Mouse (Mus musculus) midbrain, embryonic 13.5 days (tissue): ENCODE measurements at regions not wholly inside any gene's neighbourhood (a gene's known extent, or its start where the extent isn't known, plus 50 kb on each side); places are given as distances from the start of the nearest gene placed in this dataset.

Experiments used
- ATAC-seq: fragments of 200-750 bp; cut with Nextera tagmentation; 2 replicates; pipeline ENCODE4 v1.8.0; 2017; ENCODE audit warnings: mild to moderate bottlenecking, moderate TSS enrichment, moderate library complexity
- H3K27ac ChIP-seq: fragments of 300-500 bp; sonication (generic); 2 replicates; pipeline ENCODE4 v1.5.1; 2015; ENCODE audit warnings: inconsistent platforms, mild to moderate bottlenecking, moderate library complexity
- H3K27me3 ChIP-seq: fragments of 300-500 bp; sonication (generic); 2 replicates; pipeline ENCODE4 v1.6.1; 2015; ENCODE audit warnings: mild to moderate bottlenecking, inconsistent platforms
- H3K36me3 ChIP-seq: fragments of 300-500 bp; sonication (generic); 2 replicates; pipeline ENCODE4 v1.6.1; 2015; ENCODE audit warnings: mild to moderate bottlenecking, inconsistent platforms
- H3K4me1 ChIP-seq: fragments of 300-500 bp; sonication (generic); replicated peaks from 2 replicates; pipeline ENCODE4 v1.6.1; 2015; ENCODE audit warnings: inconsistent platforms
- H3K4me2 ChIP-seq: fragments of 300-500 bp; sonication (generic); replicated peaks from 2 replicates; pipeline ENCODE4 v1.6.1; 2015; ENCODE audit warnings: moderate library complexity, mild to moderate bottlenecking, inconsistent platforms
- H3K4me3 ChIP-seq: fragments of 300-500 bp; sonication (generic); replicated peaks from 2 replicates; pipeline ENCODE4 v1.5.1; 2015; ENCODE audit warnings: mild to moderate bottlenecking, inconsistent platforms
- H3K9ac ChIP-seq: fragments of 300-500 bp; sonication (generic); replicated peaks from 2 replicates; pipeline ENCODE4 v1.6.1; 2015; ENCODE audit warnings: mild to moderate bottlenecking, inconsistent platforms
- H3K9me3 ChIP-seq: fragments of 300-500 bp; sonication (generic); 2 replicates; pipeline ENCODE4 v1.6.1; 2016; ENCODE audit warnings: mild to moderate bottlenecking, inconsistent platforms
- WGBS: fragments of 180-500 bp; shearing (Covaris S2); methylation state at CpG from one replicate; pipeline ENCODE4 v1.1.7; 2015; 5-methylcytosine and 5-hydroxymethylcytosine counted together

GRCm38 (mm10) chr6:143412721-143413120 is 245.7 kb downstream of the Etnk1 start:
- no peaks in the 10 kb centered on the region for H3K36me3 ChIP-seq
- no peak for ATAC-seq
- H3K27ac ChIP-seq: no peak overlapping the region
- no peaks in the 10 kb centered on the region for H3K27me3 ChIP-seq
- H3K4me1 ChIP-seq: 0 out of 2 replicates have a peak, but pooled peaks cover under 1% of the 10 kb centered on the region
- 86% methylated on average over 6 of the region's 6 CpGs for WGBS
- no peaks in the 10 kb centered on the region for H3K9me3 ChIP-seq
- no peak overlapping the region for H3K4me3 ChIP-seq
- H3K4me2 ChIP-seq: no peak overlapping the region
- H3K9ac ChIP-seq: no peak overlapping the region

GRCm38 (mm10) chr6:143414590-143415382 is 247.8 kb downstream of the Etnk1 start:
- no peak for ATAC-seq
- Histone ChIP-seq H3K4me1 (no peaks in the 10 kb centered on the region), H3K27ac (no peak overlapping the region), H3K9ac (no peak overlapping the region), H3K9me3 (no peaks in the 10 kb centered on the region), H3K36me3 (no peaks in the 10 kb centered on the region), H3K4me3 (no peak overlapping the region), H3K4me2 (no peak overlapping the region), H3K27me3 (no peaks in the 10 kb centered on the region)
- 83% methylated on average over 27 of the region's 27 CpGs for WGBS

GRCm38 (mm10) chr6:143415383-143415778 is 248.4 kb downstream of the Etnk1 start:
- no peak overlapping the region for H3K4me3 ChIP-seq
- H3K9me3 ChIP-seq: no peaks in the 10 kb centered on the region
- ATAC-seq: no peak
- H3K4me2 ChIP-seq: no peak overlapping the region
- no peaks in the 10 kb centered on the region for H3K4me1 ChIP-seq
- no peaks in the 10 kb centered on the region for H3K36me3 ChIP-seq
- 94% methylated on average over 12 of the region's 12 CpGs for WGBS
- no peaks in the 10 kb centered on the region for H3K27me3 ChIP-seq
- H3K9ac ChIP-seq: no peak overlapping the region
- no peak overlapping the region for H3K27ac ChIP-seq

GRCm38 (mm10) chr6:143419872-143420271 is 252.9 kb downstream of the Etnk1 start:
- no peak for ATAC-seq
- H3K36me3 ChIP-seq: no peaks in the 10 kb centered on the region
- no peak overlapping the region for H3K4me3 ChIP-seq
- no peaks in the 10 kb centered on the region for H3K27me3 ChIP-seq
- no peaks in the 10 kb centered on the region for H3K9me3 ChIP-seq
- 93% methylated on average over 7 of the region's 7 CpGs for WGBS
- H3K4me2 ChIP-seq: no peak overlapping the region
- no peaks in the 10 kb centered on the region for H3K4me1 ChIP-seq
- no peak overlapping the region for H3K27ac ChIP-seq
- no peak overlapping the region for H3K9ac ChIP-seq

GRCm38 (mm10) chr6:143423026-143423425 is 256.0 kb downstream of the Etnk1 start:
- Histone ChIP-seq H3K4me1 (no peaks in the 10 kb centered on the region), H3K27ac (no peak overlapping the region), H3K9me3 (no peaks in the 10 kb centered on the region), H3K36me3 (no peaks in the 10 kb centered on the region), H3K4me2 (no peak overlapping the region), H3K27me3 (no peaks in the 10 kb centered on the region), H3K4me3 (no peak overlapping the region), H3K9ac (no peak overlapping the region)
- 95% methylated on average over 14 of the region's 14 CpGs for WGBS
- ATAC-seq: no peak

- no peak overlapping the region for H3K27ac ChIP-seq
- no peak overlapping the region for H3K9ac ChIP-seq
- H3K4me2 ChIP-seq: no peak overlapping the region
- no peaks in the 10 kb centered on the region for H3K36me3 ChIP-seq
- H3K4me3 ChIP-seq: no peak overlapping the region
- H3K4me1 ChIP-seq: no peaks in the 10 kb centered on the region
- 77% methylated on average over 17 of the region's 17 CpGs for WGBS
- no peaks in the 10 kb centered on the region for H3K27me3 ChIP-seq
- no peaks in the 10 kb centered on the region for H3K9me3 ChIP-seq
- ATAC-seq: no peak
These were observed 258.3 kb downstream of the Etnk1 start for GRCm38 (mm10) chr6:143425182-143425829.

GRCm38 (mm10) chr6:143431896-143432450 is 265.0 kb downstream of the Etnk1 start:
- no peak for ATAC-seq
- no peak overlapping the region for H3K4me2 ChIP-seq
- WGBS: 94% methylated on average over 13 of the region's 13 CpGs
- no peaks in the 10 kb centered on the region for H3K9me3 ChIP-seq
- H3K4me1 ChIP-seq: peaks cover 7% of the 10 kb centered on the region; the same call in 1 of the 2 replicates
- H3K27ac ChIP-seq: no peak overlapping the region
- no peaks in the 10 kb centered on the region for H3K36me3 ChIP-seq
- no peak overlapping the region for H3K9ac ChIP-seq
- H3K27me3 ChIP-seq: no peaks in the 10 kb centered on the region
- no peak overlapping the region for H3K4me3 ChIP-seq

- Histone ChIP-seq H3K4me3 (no peak overlapping the region), H3K27ac (peak overlapping the region; percentile 79)
These were observed 270.6 kb downstream of the Etnk1 start for GRCm38 (mm10) chr6:143437367-143438271.

GRCm38 (mm10) chr6:143438272-143438591 is 271.2 kb downstream of the Etnk1 start:
- Histone ChIP-seq H3K4me2 (peak overlapping the region; percentile 51; the same call in 1 of the 2 replicates), H3K4me3 (no peak overlapping the region), H3K27me3 (no peaks in the 10 kb centered on the region), H3K9ac (no peak overlapping the region), H3K9me3 (no peaks in the 10 kb centered on the region), H3K4me1 (peaks cover 24% of the 10 kb centered on the region), H3K27ac (no peak overlapping the region), H3K36me3 (no peaks in the 10 kb centered on the region)
- WGBS: 65% methylated on average over 5 of the region's 5 CpGs
- ATAC-seq: peak; percentile 32

More at GRCm38 (mm10) chr6:143437367-143438271, 270.6 kb downstream of the Etnk1 start:
- H3K36me3 ChIP-seq: no peaks in the 10 kb centered on the region
- H3K9me3 ChIP-seq: no peaks in the 10 kb centered on the region
- H3K27me3 ChIP-seq: no peaks in the 10 kb centered on the region
- peak overlapping the region; percentile 51 for H3K4me2 ChIP-seq
- peaks cover 24% of the 10 kb centered on the region for H3K4me1 ChIP-seq
- 37% methylated on average over 32 of the region's 32 CpGs for WGBS
- peak overlapping the region; percentile 54; the same call in 1 of the 2 replicates for H3K9ac ChIP-seq
- peak; percentile 67 for ATAC-seq

GRCm38 (mm10) chr6:143439484-143439883 is 272.5 kb downstream of the Etnk1 start:
- no peak overlapping the region for H3K27ac ChIP-seq
- no peak for ATAC-seq

GRCm38 (mm10) chr6:143440237-143440950 is 273.4 kb downstream of the Etnk1 start:
- H3K9ac ChIP-seq: no peak overlapping the region
- 85% methylated on average over 15 of the region's 15 CpGs for WGBS
- H3K4me1 ChIP-seq: peaks cover 24% of the 10 kb centered on the region
- H3K27ac ChIP-seq: no peak overlapping the region
- H3K9me3 ChIP-seq: no peaks in the 10 kb centered on the region
- no peak overlapping the region for H3K4me3 ChIP-seq
- no peaks in the 10 kb centered on the region for H3K36me3 ChIP-seq
- no peak overlapping the region for H3K4me2 ChIP-seq
- H3K27me3 ChIP-seq: no peaks in the 10 kb centered on the region
- ATAC-seq: no peak

More at GRCm38 (mm10) chr6:143439484-143439883, 272.5 kb downstream of the Etnk1 start:
- no peaks in the 10 kb centered on the region for H3K27me3 ChIP-seq
- WGBS: 93% methylated on average over 10 of the region's 10 CpGs
- H3K4me2 ChIP-seq: no peak overlapping the region
- H3K36me3 ChIP-seq: no peaks in the 10 kb centered on the region
- H3K9me3 ChIP-seq: no peaks in the 10 kb centered on the region
- H3K4me1 ChIP-seq: peaks cover 24% of the 10 kb centered on the region
- no peak overlapping the region for H3K4me3 ChIP-seq
- no peak overlapping the region for H3K9ac ChIP-seq
